Comparison of ENCODE assay signal across 23 mouse cellular contexts in genomic region chrX:109087073-109087472, GRCm38 (mm10). TPM values are rescaled to one million over a fixed set of nuclear protein-coding genes. Genes with fewer than 3 reads are reported as not detected.
A peak's percentile ranks its signal among the peaks of the same experiment; 100 is the strongest.
DNase-seq lines count a peak whose midpoint lies in the region; ATAC-seq and TF ChIP-seq lines count a peak whose summit lies in the region.
"Had no signal": no experiment of that assay in that cellular context is flagged by ENCODE, and none has a peak within 500 bp of the region (broad histone marks: within the 10 kb centered on the region; RNA-seq: fewer than 3 reads in every experiment).

No protein-coding gene starts in this region.

- H3K27me3 ChIP-seq in heart, adult 2 months (ENCODE audit: control insufficient read depth, insufficient read depth, low read length): no peaks in the 10 kb centered on the region
- no peaks in the 10 kb centered on the region for H3K27me3 ChIP-seq in heart, embryonic 10.5 days (ENCODE audit: insufficient read depth, poor library complexity, severe bottlenecking)
- H3K27me3 ChIP-seq in MEL (ENCODE audit: control insufficient read depth in 1 of 2, insufficient read depth in 2 of 2, low read length in 2 of 2): no peaks in the 10 kb centered on the region
- H3K27me3 ChIP-seq in Patski: peaks cover 2% of the 10 kb centered on the region
- H3K27me3 ChIP-seq in forebrain, embryonic 15.5 days: no peaks in the 10 kb centered on the region
- H3K27me3 ChIP-seq: embryonic facial prominence, embryonic 13.5 days; embryonic facial prominence, embryonic 15.5 days; forebrain, embryonic 12.5 days had no signal

- TF ChIP-seq CTCF in heart, adult 2 months (IDR thresholded peaks at IDR 0.05): peak; percentile 54
- TF ChIP-seq CTCF in MEL (IDR thresholded peaks at IDR 0.05 in 2 of 3, conservative IDR thresholded peaks at IDR 0.05 in 1 of 3; ENCODE audit: control insufficient read depth in 1 of 3, insufficient read depth in 1 of 3, low read depth in 2 of 3, low read length in 3 of 3, poor library complexity in 1 of 3, severe bottlenecking in 1 of 3): peak in 1 of 3 experiments; percentile 50; a peak in 3 of 6 replicates
- peak; percentile 18 for TF ChIP-seq CTCF in Patski (IDR thresholded peaks at IDR 0.05)

- intact Hi-C loops in heart, adult 2 months (cut with DNase I): loop anchor here (2.0 to 10.0 kb wide), 2 partner anchors 152 to 252 kb away; partner anchors contain the start of gene Brwd3

- no peak for TF ChIP-seq POLR2A in heart, adult 2 months (IDR thresholded peaks at IDR 0.05; ENCODE audit: insufficient read depth, low read depth, low read length)
- no peak for TF ChIP-seq POLR2A in MEL (IDR thresholded peaks at IDR 0.05; ENCODE audit: control insufficient read depth in 1 of 2, insufficient read depth in 1 of 2, low read depth in 1 of 2, low read length in 2 of 2, poor library complexity in 1 of 2)

- H3K9me3 ChIP-seq in heart, embryonic 10.5 days: no peaks in the 10 kb centered on the region
- H3K9me3 ChIP-seq in MEL (replicated peaks; ENCODE audit: insufficient read depth, low read length): no peaks in the 10 kb centered on the region
- no peaks in the 10 kb centered on the region for H3K9me3 ChIP-seq in forebrain, embryonic 15.5 days
- H3K9me3 ChIP-seq: embryonic facial prominence, embryonic 13.5 days; embryonic facial prominence, embryonic 15.5 days; forebrain, embryonic 10.5 days; forebrain, embryonic 12.5 days had no signal

- no peak overlapping the region for H3K4me3 ChIP-seq in heart, adult 2 months
- H3K4me3 ChIP-seq in heart, embryonic 10.5 days: no peak overlapping the region
- H3K4me3 ChIP-seq in MEL (ENCODE audit: control insufficient read depth in 1 of 2, insufficient read depth in 1 of 2, low read depth in 2 of 2, low read length in 2 of 2): no peak overlapping the region
- H3K4me3 ChIP-seq in forebrain, embryonic 15.5 days: no peak overlapping the region
- H3K4me3 ChIP-seq: embryonic facial prominence, embryonic 13.5 days; embryonic facial prominence, embryonic 15.5 days; erythroblast, embryonic 14.5 days; forebrain, embryonic 10.5 days; forebrain, embryonic 12.5 days had no signal

- ATAC-seq in Patski: no peak
- no peak for ATAC-seq in forebrain, embryonic 15.5 days (replicated peaks)
- ATAC-seq: forebrain, embryonic 14.5 days; forebrain, postnatal 0 days had no signal

- POLR2A ChIA-PET in Patski (lab: Charles Lee): no interaction called here

- H3K27ac ChIP-seq in heart, adult 2 months: no peak overlapping the region
- H3K27ac ChIP-seq in heart, embryonic 10.5 days: no peak overlapping the region
- no peak overlapping the region for H3K27ac ChIP-seq in MEL (ENCODE audit: control insufficient read depth, low read depth, low read length)
- no peak overlapping the region for H3K27ac ChIP-seq in forebrain, embryonic 15.5 days (replicated peaks)
- H3K27ac ChIP-seq: embryonic facial prominence, embryonic 13.5 days; embryonic facial prominence, embryonic 15.5 days; forebrain, embryonic 10.5 days; forebrain, embryonic 12.5 days had no signal

- H3K79me2 ChIP-seq in heart, adult 2 months (replicated peaks; ENCODE audit: control insufficient read depth, insufficient read depth, low read length): no peaks in the 10 kb centered on the region
- no peaks in the 10 kb centered on the region for H3K79me2 ChIP-seq in MEL (ENCODE audit: control insufficient read depth, insufficient read depth, low read length, poor library complexity)

- peak; percentile 63 for TF ChIP-seq RAD21 in MEL (IDR thresholded peaks at IDR 0.05; ENCODE audit: low read depth, low read length)

- no peak overlapping the region for H3K9ac ChIP-seq in heart, adult 2 months (ENCODE audit: low read depth, low read length)
- H3K9ac ChIP-seq in MEL (ENCODE audit: control insufficient read depth, low read depth, low read length, poor library complexity, severe bottlenecking): no peak overlapping the region
- H3K9ac ChIP-seq in forebrain, embryonic 15.5 days (replicated peaks): no peak overlapping the region
- H3K9ac ChIP-seq: embryonic facial prominence, embryonic 13.5 days; embryonic facial prominence, embryonic 15.5 days; forebrain, embryonic 12.5 days; forebrain, postnatal 0 days had no signal

- H3K4me2 ChIP-seq in forebrain, embryonic 15.5 days (replicated peaks): no peak overlapping the region
- H3K4me2 ChIP-seq: embryonic facial prominence, embryonic 13.5 days; embryonic facial prominence, embryonic 15.5 days; forebrain, embryonic 12.5 days had no signal

- no peak for DNase-seq in heart, adult 2 months
- DNase-seq in heart, embryonic 10.5 days (ENCODE audit: low spot score): no peak
- DNase-seq in MEL (ENCODE audit: low read depth, low spot score) (no peak), Patski (ENCODE audit: low read depth, low spot score) (no peak)
- DNase-seq in urinary bladder, postnatal 25 days (ENCODE audit: low spot score): no peak
- DNase-seq: adrenal gland, adult 2 months; adrenal gland, postnatal 10 days; adrenal gland, postnatal 25 days; cerebellum, adult 11 months; cerebellum, adult 18-20 months; cerebellum, adult 8-10 months; cerebellum, adult 9-11 months; cerebellum, postnatal 14 days; cerebellum, postnatal 36 days; embryo, embryonic 11 days; forebrain, postnatal 0 days had no signal

- H3K36me3 ChIP-seq in heart, adult 2 months (ENCODE audit: control insufficient read depth, insufficient read depth, low read length): no peaks in the 10 kb centered on the region
- H3K36me3 ChIP-seq in heart, embryonic 10.5 days: no peaks in the 10 kb centered on the region
- peaks cover 0 to 4% of the 10 kb centered on the region in 2 experiments; a peak in 1 of 4 replicates for H3K36me3 ChIP-seq in MEL (ENCODE audit: control insufficient read depth in 1 of 2, insufficient read depth in 2 of 2, low read length in 2 of 2)
- no peaks in the 10 kb centered on the region for H3K36me3 ChIP-seq in forebrain, embryonic 15.5 days
- H3K36me3 ChIP-seq: embryonic facial prominence, embryonic 13.5 days; embryonic facial prominence, embryonic 15.5 days; forebrain, embryonic 10.5 days; forebrain, embryonic 12.5 days had no signal

- in situ Hi-C loops in Patski (cut with MboI; ENCODE audit: low pct_unique_long_range_greater_than_20kb): loop anchor here (5.0 to 25.0 kb wide), 2 partner anchors 155 to 1275 kb away; partner anchors contain the start of gene 2610002M06Rik

- no peaks in the 10 kb centered on the region for H3K4me1 ChIP-seq in heart, adult 2 months (ENCODE audit: control insufficient read depth, insufficient read depth, low read length)
- H3K4me1 ChIP-seq in heart, embryonic 10.5 days: no peaks in the 10 kb centered on the region
- H3K4me1 ChIP-seq in MEL (ENCODE audit: control insufficient read depth in 1 of 2, insufficient read depth in 2 of 2, low read length in 2 of 2): no peaks in the 10 kb centered on the region; a peak in 1 of 4 replicates
- no peaks in the 10 kb centered on the region for H3K4me1 ChIP-seq in forebrain, embryonic 15.5 days
- H3K4me1 ChIP-seq: embryonic facial prominence, embryonic 13.5 days; embryonic facial prominence, embryonic 15.5 days; forebrain, embryonic 10.5 days; forebrain, embryonic 12.5 days had no signal

- CTCF ChIA-PET in Patski (lab: Charles Lee): no interaction called here

- no peak for TF ChIP-seq EP300 in heart, adult 2 months (IDR thresholded peaks at IDR 0.05; ENCODE audit: insufficient read depth, low read depth, low read length)
- no peak for TF ChIP-seq EP300 in MEL (IDR thresholded peaks at IDR 0.05; ENCODE audit: low read depth in 1 of 2, low read length in 2 of 2)

TF ChIP-seq in MEL, 35 proteins besides CTCF, POLR2A, EP300 and RAD21:
- TF ChIP-seq ZKSCAN1 (IDR thresholded peaks at IDR 0.05; ENCODE audit: low read depth, low read length): no peak
- no peak for TF ChIP-seq ZMIZ1 (IDR thresholded peaks at IDR 0.05; ENCODE audit: low read depth, low read length)
- peak; percentile 47 for TF ChIP-seq ZC3H11A (IDR thresholded peaks at IDR 0.05; ENCODE audit: low read depth, low read length)
- no peak for TF ChIP-seq MEF2A (IDR thresholded peaks at IDR 0.05; ENCODE audit: extremely low read depth, insufficient replicate concordance, low read depth, low read length, poor library complexity, severe bottlenecking)
- TF ChIP-seq USF1 (IDR thresholded peaks at IDR 0.05; ENCODE audit: low read depth, low read length): no peak
- TF ChIP-seq ELF1 (IDR thresholded peaks at IDR 0.05; ENCODE audit: low read depth, low read length): no peak
- peak; percentile 52 for TF ChIP-seq SMC3 (IDR thresholded peaks at IDR 0.05; ENCODE audit: low read depth, low read length)
- no peak for TF ChIP-seq MYB (IDR thresholded peaks at IDR 0.05; ENCODE audit: low read depth, low read length)

RNA-seq across cellular contexts. Expression of gene Sh3bgrl, which starts 8.1 kb away (rescaled TPM):
- total RNA-seq in heart, adult 2 months (2021): 10 to 100 TPM; 33.0 to 36.1 TPM
- polyA plus RNA-seq in heart, adult 2 months (2012; rRNA removed): 10.0 and 20.1 TPM in 2 replicates
- 80.1 and 91.7 TPM in 2 replicates for polyA plus RNA-seq in heart, embryonic 10.5 days (2016; fragmentation: Nextera tagmentation; extraction: Ambion mirVana)
- 79.7 and 83.6 TPM in 2 replicates for total RNA-seq in MEL (2012; rRNA removed)
- polyA plus RNA-seq in MEL (2012; ENCODE audit: insufficient read depth in 1 of 2, insufficient read length in 2 of 2, low read depth in 1 of 2, low replicate concordance in 2 of 2, missing spikeins in 1 of 2) (100 to 1,000 TPM in 1 of 2 experiments, 10 to 100 TPM in 1; 50.5 to 126 TPM), Patski (2021) (127 TPM)
- 271 and 273 TPM in 2 replicates for polyA plus RNA-seq in forebrain, embryonic 15.5 days (2015; fragmentation: Nextera tagmentation; extraction: Ambion mirVana)
